Mouse (Mus musculus) spleen, adult 2 months (tissue): ENCODE results near the gene Msrb3. TPM values are rescaled to one million over a fixed set of nuclear protein-coding genes. Genes with fewer than 3 reads are reported as not detected.

Experiments used
- DNase-seq, 2 experiments: peaks; one replicate each; pipeline versions ENCODE4 v3.0.0 to v3.0.0-alpha.2; 2012 to 2021; ENCODE audit warnings: low spot score in 2 of 2, low read depth in 1 of 2
- H3K27ac ChIP-seq: fragments of 200-500 bp; 2 replicates; pipeline ENCODE4 v1.5.1; 2012; ENCODE audit warnings: low read length, inconsistent platforms; ENCODE audit not compliant: insufficient read depth
- H3K27me3 ChIP-seq: fragments of 200-500 bp; 2 replicates; pipeline ENCODE4 v1.6.1; 2012; ENCODE audit warnings: mild to moderate bottlenecking, moderate library complexity, low read length, inconsistent platforms; ENCODE audit not compliant: control insufficient read depth, insufficient read depth
- H3K36me3 ChIP-seq: fragments of 200-500 bp; 2 replicates; pipeline ENCODE4 v1.6.1; 2012; ENCODE audit warnings: mild to moderate bottlenecking, low read length, inconsistent platforms; ENCODE audit not compliant: control insufficient read depth, insufficient read depth
- H3K4me1 ChIP-seq: fragments of 200-500 bp; 2 replicates; pipeline ENCODE4 v1.6.1; 2011; ENCODE audit warnings: inconsistent platforms; ENCODE audit not compliant: control insufficient read depth, insufficient read depth, insufficient read length
- H3K4me3 ChIP-seq: fragments of 200-500 bp; 2 replicates; pipeline ENCODE4 v1.5.1; 2011; ENCODE audit warnings: mild to moderate bottlenecking, inconsistent platforms; ENCODE audit not compliant: insufficient read depth, insufficient read length; ENCODE audit errors: extremely low read depth
- CTCF ChIP-seq: fragments of 200-500 bp; IDR thresholded peaks from 2 replicates; pipeline ENCODE4 v1.5.1; 2011; ENCODE audit warnings: mild to moderate bottlenecking, inconsistent platforms; ENCODE audit not compliant: insufficient read depth, insufficient read length, insufficient replicate concordance; ENCODE audit errors: extremely low read depth
- POLR2A ChIP-seq: fragments of 200-500 bp; IDR thresholded peaks from 2 replicates; pipeline ENCODE4 v1.6.1; 2011; ENCODE audit warnings: low read depth, low read length, inconsistent platforms
- WGBS: fragments of 180-500 bp; shearing (Covaris S2); methylation state at CpG from one replicate; pipeline ENCODE4 v1.1.7; 2018; 5-methylcytosine and 5-hydroxymethylcytosine counted together
- polyA plus RNA-seq: library from polyadenylated mRNA; depleted of rRNA; stranded (reverse); fragments of >200 nt; gene quantifications from 2 replicates; pipeline ENCODE4 v1.2.3, GENCODE M21; 2012

Gene Msrb3
- polyA plus RNA-seq, 1 experiment = 4.5 TPM

GRCm38 (mm10) chr10:120929536-120929935 lies 30.6 kb upstream of the Msrb3 start:
- H3K36me3 ChIP-seq = peaks cover 15% of the 10 kb centered on the region
- TF ChIP-seq POLR2A (no peak), CTCF (no peak)
- H3K4me1 ChIP-seq = no peaks in the 10 kb centered on the region
- H3K4me3 ChIP-seq = no peak overlapping the region
- H3K27ac ChIP-seq = no peak overlapping the region
- H3K27me3 ChIP-seq = no peaks in the 10 kb centered on the region
- no peak for DNase-seq
- 89% methylated on average over 7 of the region's 7 CpGs for WGBS

GRCm38 (mm10) chr10:120928183-120928582 lies 29.3 kb upstream of the Msrb3 start:
- peaks cover 14% of the 10 kb centered on the region for H3K36me3 ChIP-seq
- TF ChIP-seq POLR2A = no peak
- no peak for TF ChIP-seq CTCF

GRCm38 (mm10) chr10:120926156-120926555 lies 27.3 kb upstream of the Msrb3 start:
- Histone ChIP-seq H3K4me3 (no peak overlapping the region), H3K27me3 (no peaks in the 10 kb centered on the region), H3K36me3 (peaks cover 14% of the 10 kb centered on the region), H3K4me1 (no peaks in the 10 kb centered on the region), H3K27ac (no peak overlapping the region)
- no peak for DNase-seq
- no peak for TF ChIP-seq CTCF
- no peak for TF ChIP-seq POLR2A
- WGBS = 97% methylated on average over 8 of the region's 8 CpGs

More at GRCm38 (mm10) chr10:120928183-120928582, 29.3 kb upstream of the Msrb3 start:
- Histone ChIP-seq H3K4me1 (no peaks in the 10 kb centered on the region), H3K27me3 (no peaks in the 10 kb centered on the region), H3K27ac (no peak overlapping the region), H3K4me3 (no peak overlapping the region)
- 21% methylated on average over 5 of the region's 5 CpGs for WGBS
- DNase-seq = no peak

- WGBS = 91% methylated on average over 2 of the region's 2 CpGs
- no peaks in the 10 kb centered on the region for H3K27me3 ChIP-seq
- no peak for DNase-seq
- peaks cover 7% of the 10 kb centered on the region for H3K36me3 ChIP-seq
- no peak overlapping the region for H3K4me3 ChIP-seq
- TF ChIP-seq POLR2A = no peak
- TF ChIP-seq CTCF = no peak
- H3K27ac ChIP-seq = no peak overlapping the region
- H3K4me1 ChIP-seq = no peaks in the 10 kb centered on the region
Measured at GRCm38 (mm10) chr10:120921501-120921900, 22.6 kb upstream of the Msrb3 start.

GRCm38 (mm10) chr10:120920604-120921003 lies 21.7 kb upstream of the Msrb3 start:
- no peak for DNase-seq
- H3K27me3 ChIP-seq = no peaks in the 10 kb centered on the region
- 86% methylated on average over 11 of the region's 11 CpGs for WGBS
- peaks cover 5% of the 10 kb centered on the region for H3K36me3 ChIP-seq
- TF ChIP-seq POLR2A (no peak), CTCF (no peak)
- H3K27ac ChIP-seq = no peak overlapping the region
- H3K4me3 ChIP-seq = no peak overlapping the region
- no peaks in the 10 kb centered on the region for H3K4me1 ChIP-seq

- no peak overlapping the region for H3K4me3 ChIP-seq
- no peaks in the 10 kb centered on the region; the same call in 1 of the 2 replicates for H3K4me1 ChIP-seq
- WGBS = 92% methylated on average over 5 of the region's 5 CpGs
- no peak for TF ChIP-seq POLR2A
- TF ChIP-seq CTCF = no peak
- no peak for DNase-seq
- no peak overlapping the region for H3K27ac ChIP-seq
- H3K36me3 ChIP-seq = no peaks in the 10 kb centered on the region
- H3K27me3 ChIP-seq = no peaks in the 10 kb centered on the region
Measured at GRCm38 (mm10) chr10:120916250-120916649, 17.3 kb upstream of the Msrb3 start.

- TF ChIP-seq POLR2A = no peak
- TF ChIP-seq CTCF = no peak
- Histone ChIP-seq H3K36me3 (no peaks in the 10 kb centered on the region), H3K4me3 (no peak overlapping the region), H3K4me1 (no peaks in the 10 kb centered on the region; the same call in 1 of the 2 replicates), H3K27ac (no peak overlapping the region), H3K27me3 (no peaks in the 10 kb centered on the region)
- no peak for DNase-seq
- 92% methylated on average over 15 of the region's 15 CpGs for WGBS
Measured at GRCm38 (mm10) chr10:120914948-120915631, 16.2 kb upstream of the Msrb3 start.
